Mouse (Mus musculus) heart, postnatal 36 days (tissue): Measurements from ENCODE around the gene Gm20388. TPM values are rescaled to one million over a fixed set of nuclear protein-coding genes. Genes with fewer than 3 reads are reported as not detected.

ENCODE experiments used
- DNase-seq, 2 experiments: peaks; one replicate each; pipeline ENCODE4 v3.0.0; 2021 to 2022
- intact Hi-C: fragments of 180-260 bp; cut with DNase I; formaldehyde crosslinking; loops from one replicate; pipeline ENCODE4 v1.15.1; 2025
- total RNA-seq, 2 experiments: library from RNA; stranded (reverse); gene quantifications; 2 replicates each; pipeline ENCODE4 v1.2.3; 2021

Gm20388 gene
- total RNA-seq, 2 experiments from 2014 or later: 3.5 to 4.9 TPM

GRCm38 (mm10) chr8:122784756-122785155 lies 2874.1 kb downstream of the Gm20388 start:
- no peak for DNase-seq
- intact Hi-C loops: no loop called here

- intact Hi-C loops: no loop called here
- no peak for DNase-seq
Measured at GRCm38 (mm10) chr8:122789796-122790195, 2879.2 kb downstream of the Gm20388 start.

DNA sequence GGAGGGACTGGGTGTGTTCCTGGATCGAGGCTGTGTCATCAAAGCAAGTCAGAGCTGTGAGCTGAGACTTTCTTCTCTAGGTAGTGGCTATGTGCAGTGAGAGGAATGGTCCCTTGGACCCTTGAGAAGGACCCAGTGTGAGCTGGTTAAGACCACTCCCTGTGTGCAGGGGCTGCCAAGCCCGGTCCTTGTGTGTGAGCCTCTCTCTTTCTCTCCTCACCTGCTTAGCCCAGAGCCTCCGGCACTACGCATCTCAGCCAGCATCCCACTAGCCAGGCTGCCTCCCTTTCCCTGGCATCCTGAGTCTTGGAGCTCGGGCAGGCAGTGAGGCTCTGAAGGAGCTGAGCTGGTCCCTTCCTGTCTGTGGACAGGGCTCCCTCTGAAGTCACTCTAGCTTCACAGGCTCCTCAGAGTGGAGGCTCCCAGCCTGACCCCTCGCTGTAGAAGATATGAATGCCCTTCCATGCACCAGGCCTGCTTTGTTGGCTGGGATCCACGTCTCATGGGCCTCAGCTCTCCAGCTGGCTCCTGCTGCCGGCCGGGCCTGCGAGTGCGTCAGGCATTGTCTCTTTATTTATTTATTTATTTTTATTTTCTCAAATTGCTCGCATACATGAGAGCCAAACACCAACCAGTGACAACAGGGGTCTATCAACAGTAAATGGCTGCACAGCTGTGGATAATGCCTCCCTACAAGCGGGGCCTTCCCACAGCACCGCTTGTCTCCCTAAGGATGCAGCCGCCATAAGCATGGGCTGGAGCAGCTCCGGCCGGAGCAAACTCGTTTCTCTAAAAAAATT lies 2882.9 kb downstream of the Gm20388 start:
- peak; percentile 44 to 49 for DNase-seq
- intact Hi-C loops: no loop called here

DNA sequence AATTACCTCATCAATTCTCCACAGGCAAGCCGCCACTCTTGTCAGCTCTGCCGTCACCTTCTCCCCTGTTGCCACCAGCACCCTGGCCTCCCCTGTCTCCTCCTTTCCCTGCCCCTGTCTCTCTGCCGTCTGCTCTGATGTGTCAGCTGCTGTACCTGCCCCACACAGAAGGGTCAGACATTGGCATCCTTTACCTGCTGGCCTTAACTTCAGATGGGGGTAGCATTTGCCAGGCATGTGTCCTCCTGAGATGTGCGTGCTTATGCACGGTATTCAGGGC lies 2883.5 kb downstream of the Gm20388 start:
- intact Hi-C loops: no loop called here
- DNase-seq: no peak

GRCm38 (mm10) chr8:122803906-122804761 lies 2893.5 kb downstream of the Gm20388 start:
- intact Hi-C loops: no loop called here

GRCm38 (mm10) chr8:122805349-122805748 lies 2894.7 kb downstream of the Gm20388 start:
- intact Hi-C loops: no loop called here

More at GRCm38 (mm10) chr8:122803906-122804761, 2893.5 kb downstream of the Gm20388 start:
- DNase-seq: no peak

GRCm38 (mm10) chr8:122806956-122807538 lies 2896.4 kb downstream of the Gm20388 start:
- intact Hi-C loops: no loop called here
- DNase-seq: no peak

More at GRCm38 (mm10) chr8:122805349-122805748, 2894.7 kb downstream of the Gm20388 start:
- no peak for DNase-seq

DNA sequence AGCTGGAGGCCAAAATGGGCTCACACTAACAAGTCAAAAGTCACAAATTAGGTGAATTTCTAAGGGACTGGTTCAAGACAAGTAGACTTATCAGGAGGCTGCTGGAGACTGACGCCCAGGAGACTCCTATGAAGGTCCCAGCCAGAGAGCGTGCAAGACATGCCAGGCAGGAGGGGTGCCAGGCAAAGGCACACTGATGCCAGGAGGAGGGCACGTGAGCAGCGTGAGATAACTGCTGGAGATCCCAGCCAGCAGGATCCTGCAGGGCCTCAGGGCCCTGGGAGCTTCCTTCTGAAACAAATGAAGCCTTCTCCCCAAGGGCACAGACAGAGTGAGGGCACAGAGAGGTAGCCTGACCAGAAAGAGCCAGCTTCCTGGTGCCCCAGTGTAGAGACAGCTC lies 2897.3 kb downstream of the Gm20388 start:
- intact Hi-C loops: no loop called here
- DNase-seq: peak; percentile 43 to 52

DNA sequence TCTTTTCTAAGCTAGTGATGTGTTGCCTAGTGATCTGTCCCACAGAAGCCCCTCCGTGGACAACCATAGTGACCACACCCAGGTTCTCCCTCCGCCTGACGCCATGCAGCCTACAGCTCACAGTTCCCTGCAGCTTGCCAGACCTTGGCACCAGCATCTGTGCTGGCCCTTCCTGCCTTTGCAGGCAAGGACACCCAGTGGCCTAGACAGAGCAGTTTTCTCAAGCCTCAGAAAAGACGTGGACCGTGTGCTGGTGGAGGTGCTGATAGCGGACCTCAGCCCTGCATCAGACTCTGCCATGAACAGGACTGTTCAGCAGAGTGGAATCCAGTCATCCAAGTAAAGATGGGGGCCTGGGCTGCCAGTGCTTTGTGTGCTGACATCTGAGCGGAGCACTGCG lies 2899.7 kb downstream of the Gm20388 start:
- no peak for DNase-seq
- intact Hi-C loops: no loop called here

- intact Hi-C loops: no loop called here
- DNase-seq: no peak
Measured at GRCm38 (mm10) chr8:122811870-122812494, 2901.3 kb downstream of the Gm20388 start.

DNA sequence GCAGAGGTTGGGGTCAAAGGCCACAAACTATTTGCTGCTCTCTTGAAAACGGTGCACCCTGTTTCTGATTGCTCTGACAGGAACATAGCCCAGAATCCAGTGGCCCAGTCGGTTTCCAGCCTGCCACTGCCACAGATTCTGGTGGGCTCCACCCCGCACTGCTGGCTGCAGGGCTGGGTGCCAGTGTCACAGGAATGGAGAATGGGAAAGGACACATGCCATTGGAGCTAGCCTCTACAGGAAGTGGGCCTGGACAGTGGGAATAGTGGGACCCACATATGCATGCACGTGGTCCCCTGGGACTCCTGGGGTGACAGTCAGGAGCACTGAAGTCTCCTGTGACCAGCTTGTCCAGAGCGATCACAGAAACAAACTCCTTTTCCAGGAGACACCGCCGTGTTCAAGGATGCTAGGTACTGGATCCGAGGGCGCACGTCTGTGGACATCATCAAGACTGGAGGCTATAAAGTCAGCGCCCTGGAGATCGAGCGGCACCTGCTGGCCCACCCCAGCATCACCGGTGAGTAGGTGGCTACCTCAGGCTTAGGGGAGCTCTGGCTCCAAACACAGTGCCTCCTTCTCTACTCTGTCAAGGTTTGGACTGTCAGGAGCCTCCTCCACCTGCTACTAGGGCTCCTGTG lies 2902.1 kb downstream of the Gm20388 start:
- peak in 1 of 2 experiments; percentile 18 for DNase-seq
- intact Hi-C loops: no loop called here

- no peak for DNase-seq
- intact Hi-C loops: no loop called here
Measured at GRCm38 (mm10) chr8:122814608-122815007, 2904.0 kb downstream of the Gm20388 start.

- no peak for DNase-seq
- intact Hi-C loops: no loop called here
Measured at GRCm38 (mm10) chr8:122816965-122817364, 2906.3 kb downstream of the Gm20388 start.

DNA sequence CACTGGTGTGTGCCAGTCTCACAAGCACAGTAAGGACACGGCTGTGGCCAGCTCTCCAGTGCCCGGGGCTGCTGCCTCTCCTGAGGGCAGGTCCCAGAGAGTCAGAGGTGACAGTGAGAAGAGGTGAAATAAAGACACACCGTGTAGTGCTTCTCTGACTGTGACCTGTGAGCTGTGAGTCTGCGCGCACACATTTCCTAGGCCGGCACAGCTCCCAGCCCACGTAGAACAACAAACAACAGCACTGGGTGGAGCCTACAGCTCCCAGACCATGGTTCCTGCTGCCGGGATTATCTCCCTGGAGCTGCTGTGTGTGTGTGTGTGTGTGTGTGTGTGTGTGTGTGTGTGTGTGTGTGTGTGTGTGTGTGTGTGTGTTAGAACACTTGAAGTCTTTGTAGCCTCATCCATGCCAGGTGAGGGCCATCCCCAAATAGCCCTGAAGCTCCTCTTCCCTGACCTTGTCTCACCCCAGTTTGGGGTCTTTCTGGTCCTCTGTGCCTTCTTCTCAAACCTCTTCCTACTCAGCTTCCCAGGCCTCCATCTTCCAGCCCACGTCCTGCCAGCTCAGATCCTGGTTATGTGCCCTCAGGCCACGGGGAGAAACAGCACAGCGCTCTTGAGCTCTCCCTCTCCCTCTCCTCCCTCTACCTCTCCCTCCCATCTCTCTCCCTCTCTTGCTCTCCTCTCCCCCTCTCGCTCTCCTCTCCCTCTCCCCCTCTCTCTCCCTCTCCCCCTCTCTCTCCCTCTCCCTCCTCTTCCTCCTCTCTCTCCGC lies 2907.3 kb downstream of the Gm20388 start:
- intact Hi-C loops: no loop called here
- no peak for DNase-seq

- intact Hi-C loops: no loop called here
- DNase-seq: no peak
Measured at GRCm38 (mm10) chr8:122819776-122820175, 2909.1 kb downstream of the Gm20388 start.

GRCm38 (mm10) chr8:122824571-122824970 lies 2913.9 kb downstream of the Gm20388 start:
- intact Hi-C loops: no loop called here
- no peak for DNase-seq

GRCm38 (mm10) chr8:122824986-122825385 lies 2914.3 kb downstream of the Gm20388 start:
- DNase-seq: no peak
- intact Hi-C loops: no loop called here

DNA sequence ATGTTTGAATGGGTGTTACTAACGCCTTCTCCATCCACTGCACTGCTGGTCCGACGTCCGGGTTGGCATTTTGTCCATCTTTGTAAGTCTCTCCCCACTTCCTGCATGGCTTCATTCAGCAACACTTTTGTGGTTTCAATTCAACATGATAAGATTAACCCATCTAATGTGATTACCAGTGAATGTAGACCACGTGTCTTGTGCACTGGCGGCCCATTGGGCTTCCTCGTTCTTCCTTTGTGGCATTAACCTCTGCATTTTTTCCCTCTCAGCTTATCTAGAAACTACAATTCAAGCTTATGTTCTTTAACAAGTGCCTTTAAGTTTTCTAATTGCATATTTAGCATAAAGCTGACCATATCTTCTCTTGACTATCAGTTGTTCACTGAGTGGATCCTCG lies 2914.8 kb downstream of the Gm20388 start:
- intact Hi-C loops: no loop called here
- DNase-seq: no peak

DNA sequence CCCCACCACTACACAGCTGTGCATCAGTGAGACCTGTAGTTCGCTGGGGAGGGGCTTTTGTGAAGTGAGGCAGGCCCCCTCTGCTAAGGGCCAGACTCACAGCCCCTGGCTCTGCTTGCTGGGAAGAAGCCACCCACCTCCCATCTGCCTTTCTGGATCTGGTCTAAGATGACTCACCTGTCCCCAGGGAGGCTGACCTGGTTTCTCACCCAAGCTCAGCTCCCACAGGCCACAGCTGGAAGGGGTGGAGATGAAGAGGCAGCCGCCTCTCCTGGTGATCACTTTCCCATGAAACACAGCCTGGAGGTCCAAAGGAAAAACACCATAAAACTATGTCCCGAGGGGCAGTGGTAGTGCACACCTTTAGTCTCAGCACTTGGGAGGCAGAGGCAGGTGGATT lies 2918.8 kb downstream of the Gm20388 start:
- no peak for DNase-seq

More for the DNA sequence above, 2918.8 kb downstream of the Gm20388 start:
- intact Hi-C loops: loop anchor here (2.0 kb wide), 1 partner anchor 55 kb away; the partner anchor contains the start of gene Acsf3
